Mouse (Mus musculus) inflammation-experienced regulatory T-cells, adult 6 months (primary cell): ENCODE results near the gene Pgrmc1. TPM values are rescaled to one million over a fixed set of nuclear protein-coding genes. Genes with fewer than 3 reads are reported as not detected.

Experiments used
- ATAC-seq: one replicate; pipeline ENCODE4 v1.8.0; 2017
- polyA plus RNA-seq, 3 experiments: library from polyadenylated mRNA; unstranded; fragments of 100-300 nt; shearing (Covaris generic); gene quantifications; one replicate each; pipeline ENCODE4 v1.2.1; 2017

Pgrmc1 gene
- polyA plus RNA-seq, 3 experiments from 2014 or later = 57.2 to 77.3 (median 65.5) TPM

DNA sequence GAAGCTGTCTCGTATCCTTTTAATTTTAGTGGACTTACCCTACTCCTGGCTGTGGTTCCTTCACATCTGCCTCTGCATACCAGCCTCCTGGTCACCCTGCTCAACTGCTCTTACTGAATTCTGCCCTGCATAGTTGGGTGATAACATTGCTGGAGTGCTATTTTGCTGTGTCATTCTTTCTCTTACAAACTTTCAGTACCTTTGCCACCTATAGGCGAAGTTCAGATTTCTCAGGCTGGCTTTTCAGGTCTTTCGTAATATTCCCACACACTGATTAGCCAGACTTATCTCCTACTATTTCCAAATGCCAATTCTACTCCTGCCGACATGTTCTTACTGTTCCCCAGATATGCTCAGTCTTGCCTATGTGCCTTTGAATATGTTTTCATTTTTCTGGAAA, 6.0 kb downstream of the Pgrmc1 start:
- ATAC-seq = no peak

DNA sequence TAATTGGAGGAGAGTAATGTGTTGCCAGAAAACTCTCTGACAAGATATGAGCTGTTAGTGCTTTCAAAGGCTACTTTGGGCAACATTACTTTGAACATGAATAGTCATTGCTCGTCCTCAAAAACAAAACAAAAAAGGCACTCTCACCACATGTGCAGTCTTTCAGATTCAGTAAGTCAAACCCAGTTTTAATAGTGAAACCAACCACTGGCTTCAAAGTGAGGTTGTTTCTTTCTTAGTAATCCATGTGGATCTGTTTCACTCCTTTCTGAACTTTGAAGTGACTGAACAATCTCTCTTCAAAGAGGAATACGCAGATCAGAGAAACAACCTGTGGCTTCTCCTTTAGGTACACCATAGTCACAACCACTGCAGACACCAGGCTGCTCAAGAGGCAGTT, 11.1 kb downstream of the Pgrmc1 start:
- ATAC-seq = peak; percentile 41

DNA sequence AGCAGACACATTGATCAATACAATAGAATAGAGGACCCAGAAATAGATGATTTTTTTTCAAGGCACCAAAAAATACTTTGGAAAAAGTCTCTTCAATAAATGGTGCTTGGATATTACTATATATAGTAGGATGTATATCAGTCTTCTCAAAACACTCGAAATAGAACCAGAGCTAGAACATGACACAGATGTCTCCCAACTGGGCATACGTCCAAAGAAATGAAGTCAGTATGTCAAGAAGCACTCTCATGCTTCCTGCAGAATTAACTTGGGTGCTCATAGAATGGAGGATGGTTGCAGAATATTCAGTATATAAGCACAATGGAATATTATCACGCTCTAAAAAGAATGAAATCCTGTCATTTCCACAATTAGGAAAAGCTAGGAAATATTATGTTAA, 30.1 kb downstream of the Pgrmc1 start:
- ATAC-seq = no peak

DNA sequence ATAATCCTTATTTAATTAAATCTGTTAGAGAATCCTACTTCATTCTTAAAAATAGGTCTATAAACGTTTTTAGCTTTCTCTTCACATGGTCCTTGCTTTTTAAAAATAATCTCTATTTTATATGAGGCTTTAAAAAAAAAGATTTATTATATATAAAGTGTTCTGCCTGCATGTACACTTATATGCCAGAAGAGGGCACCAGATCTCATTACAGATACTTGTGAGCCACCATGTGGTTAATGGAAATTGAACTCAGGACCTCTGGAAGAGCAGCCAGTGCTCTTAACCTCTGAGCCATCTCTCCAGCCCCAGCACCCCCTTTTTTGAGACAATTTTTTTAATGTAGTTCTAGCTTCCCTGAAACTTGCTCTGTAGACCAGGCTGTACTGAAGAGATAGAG, 32.8 kb downstream of the Pgrmc1 start:
- ATAC-seq = peak; percentile 48

DNA sequence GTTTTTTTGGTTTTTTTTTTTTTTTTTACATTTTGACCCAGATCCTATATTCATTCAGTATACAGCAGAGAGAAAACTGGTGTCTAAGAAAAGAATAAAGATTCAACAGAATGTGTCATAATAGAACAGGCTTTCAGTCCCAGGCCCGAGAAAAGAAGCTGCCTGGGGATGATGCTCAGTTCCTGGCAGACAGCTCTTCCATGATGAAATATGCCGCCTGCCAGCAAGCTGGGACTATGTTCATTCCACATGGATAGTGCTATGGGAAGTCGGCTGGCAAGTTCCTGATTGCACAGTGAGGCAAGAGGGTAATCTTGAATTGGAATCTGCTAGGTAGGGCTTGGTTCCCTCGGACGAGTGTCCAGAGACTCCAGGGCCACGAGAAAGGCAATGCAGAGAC, 42.0 kb downstream of the Pgrmc1 start:
- ATAC-seq = no peak

DNA sequence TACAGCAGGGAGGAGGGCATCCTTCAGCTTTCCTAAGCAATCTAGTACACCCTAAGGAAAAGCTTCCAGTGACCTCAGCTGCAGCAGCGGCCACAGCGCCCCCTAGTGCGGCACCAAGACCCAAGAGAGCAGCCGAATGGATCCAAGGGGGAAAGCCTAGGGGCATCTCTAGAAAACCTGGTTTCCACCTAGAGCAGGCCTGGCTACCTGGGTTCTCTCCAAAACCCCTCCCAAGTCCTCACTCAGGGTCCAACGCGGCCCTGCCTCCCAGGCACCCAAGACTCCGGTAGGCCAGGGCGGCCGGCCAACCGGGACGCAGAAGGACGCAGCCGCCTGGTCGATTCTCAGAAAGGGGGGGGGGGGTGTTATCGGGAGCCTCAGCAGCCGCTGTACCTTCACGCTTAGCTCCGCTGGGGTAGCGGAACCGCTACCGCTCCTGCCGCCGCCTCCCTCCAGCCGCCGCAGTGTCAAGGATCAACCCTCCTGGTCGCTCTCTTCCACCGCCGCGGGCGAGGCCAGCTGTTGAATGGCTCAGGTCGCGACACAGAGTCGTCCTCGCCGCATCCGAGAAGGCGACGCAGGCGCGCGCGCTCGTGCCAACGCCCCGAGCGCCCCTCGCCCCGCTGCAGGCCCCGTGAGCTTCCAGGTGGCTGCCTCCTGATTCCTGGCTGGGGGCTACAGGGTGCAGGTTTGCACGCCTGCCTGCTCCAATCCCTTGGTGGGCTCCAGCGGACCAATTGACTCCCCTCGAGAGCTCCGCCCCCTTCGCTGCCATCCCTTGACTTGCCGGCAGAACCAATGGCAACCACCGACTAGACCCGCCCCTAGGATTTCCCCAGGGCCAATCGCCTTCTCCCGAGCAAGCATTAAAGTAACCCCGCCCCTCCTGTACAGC, 46.9 kb downstream of the Pgrmc1 start, which contains the start of gene Akap17b:
Gene Akap17b (minus strand): TSS at position 739 of the 895 bp plus-strand sequence.
- peak; percentile 94 for ATAC-seq

Other genes starting within 250 kb of the Pgrmc1 start
- gene Gm6268, start 196.9 kb upstream of the Pgrmc1 start, polyA plus RNA-seq = not detected
- gene Gm14569, start 106.4 kb upstream of the Pgrmc1 start, polyA plus RNA-seq = under 1 TPM in 1 of 3 experiments, not detected in 2; 0.38 TPM
- 1 to 10 TPM in 1 of 3 experiments, under 1 TPM in 2; 0.58 to 1.3 (median 0.79) TPM for gene Akap17b, start 47.2 kb downstream of the Pgrmc1 start, polyA plus RNA-seq
- under 1 TPM in 2 of 3 experiments, not detected in 1; 0.47 to 0.50 TPM for gene Slc25a43, start 145.5 kb downstream of the Pgrmc1 start, polyA plus RNA-seq
- 1,000 to 10,000 TPM; 1,142 to 1,516 (median 1,275) TPM for gene Slc25a5, start 197.4 kb downstream of the Pgrmc1 start, polyA plus RNA-seq